Mouse (Mus musculus) ovary, postnatal 10 days (tissue): ENCODE data around the gene Gm29289.
"Not testable (repeated sequence)": the region's sequence is repeated elsewhere in the genome, so short reads cannot be mapped to it uniquely, and the experiment has no call there.

Source experiments
- DNase-seq: peaks from one replicate; pipeline ENCODE4 v3.0.0; 2022; ENCODE audit warnings: low spot score

The Gm29289 gene

DNA sequence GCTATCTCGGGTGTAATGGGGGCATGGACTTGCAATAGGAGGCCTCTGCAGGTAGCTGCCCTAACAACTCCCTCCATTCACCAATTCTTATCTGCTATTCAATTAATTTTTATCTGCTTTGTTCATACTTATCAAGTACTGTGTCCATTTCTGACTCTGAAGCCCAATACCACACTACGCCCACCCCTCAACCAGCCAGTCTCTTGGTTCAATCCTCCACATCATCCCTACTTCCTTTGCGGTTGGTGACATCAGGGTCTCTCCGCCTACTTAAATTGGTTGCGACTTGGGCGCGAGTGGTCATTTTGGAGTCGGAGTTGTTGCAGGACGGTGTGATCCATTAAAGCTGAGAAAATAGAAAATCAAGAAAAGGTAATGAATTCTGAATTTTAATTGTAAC is at the start of gene Gm29289:
Gm29289 (plus strand) TSS at position 301 of the 400 bp plus-strand sequence.
- not testable (repeated sequence) for DNase-seq

DNA sequence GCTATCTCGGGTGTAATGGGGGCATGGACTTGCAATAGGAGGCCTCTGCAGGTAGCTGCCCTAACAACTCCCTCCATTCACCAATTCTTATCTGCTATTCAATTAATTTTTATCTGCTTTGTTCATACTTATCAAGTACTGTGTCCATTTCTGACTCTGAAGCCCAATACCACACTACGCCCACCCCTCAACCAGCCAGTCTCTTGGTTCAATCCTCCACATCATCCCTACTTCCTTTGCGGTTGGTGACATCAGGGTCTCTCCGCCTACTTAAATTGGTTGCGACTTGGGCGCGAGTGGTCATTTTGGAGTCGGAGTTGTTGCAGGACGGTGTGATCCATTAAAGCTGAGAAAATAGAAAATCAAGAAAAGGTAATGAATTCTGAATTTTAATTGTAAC is 31.7 kb upstream of the Gm29289 start, which contains the start of gene Gm10352:
Gm10352 (plus strand) TSS at position 301 of the 400 bp plus-strand sequence.
- DNase-seq = not testable (repeated sequence)
